Mouse (Mus musculus) heart, postnatal 0 days (tissue): ENCODE results near the gene Acsf3. TPM values are rescaled to one million over a fixed set of nuclear protein-coding genes. Genes with fewer than 3 reads are reported as not detected.

Source experiments
- ATAC-seq: fragments of 200-750 bp; cut with Nextera tagmentation; 2 replicates; pipeline ENCODE4 v1.8.0; 2017; ENCODE audit warnings: low read depth, moderate number of reproducible peaks, moderate library complexity; ENCODE audit not compliant: insufficient read depth
- DNase-seq: peaks from one replicate; pipeline ENCODE4 v3.0.0-alpha.2; 2016; ENCODE audit warnings: low spot score
- H3K27ac ChIP-seq: fragments of 300-500 bp; sonication (generic); 2 replicates; pipeline ENCODE4 v1.5.1; 2014; ENCODE audit warnings: low read depth, mild to moderate bottlenecking
- H3K27me3 ChIP-seq: fragments of 300-500 bp; sonication (generic); 2 replicates; pipeline ENCODE4 v1.6.1; 2014; ENCODE audit warnings: low read length, mixed read lengths; ENCODE audit not compliant: control insufficient read depth, insufficient read depth
- H3K36me3 ChIP-seq: fragments of 300-500 bp; sonication (generic); replicated peaks from 2 replicates; pipeline ENCODE4 v1.6.1; 2014; ENCODE audit warnings: low read length, mixed read lengths; ENCODE audit not compliant: control insufficient read depth, insufficient read depth
- H3K4me1 ChIP-seq: fragments of 300-500 bp; sonication (generic); 2 replicates; pipeline ENCODE4 v1.6.1; 2014; ENCODE audit warnings: antibody characterized with exemption; ENCODE audit not compliant: control insufficient read depth, insufficient read depth
- H3K4me2 ChIP-seq: fragments of 300-500 bp; sonication (generic); 2 replicates; pipeline ENCODE4 v1.6.1; 2014; ENCODE audit warnings: low read depth, mild to moderate bottlenecking, low read length, moderate library complexity
- H3K4me3 ChIP-seq: fragments of 300-500 bp; sonication (generic); 2 replicates; pipeline ENCODE4 v1.5.1; 2014; ENCODE audit warnings: low read depth, low read length
- H3K9ac ChIP-seq: fragments of 300-500 bp; sonication (generic); replicated peaks from 2 replicates; pipeline ENCODE4 v1.6.1; 2014; ENCODE audit warnings: low read depth, low read length, mixed read lengths
- H3K9me3 ChIP-seq: fragments of 300-500 bp; sonication (generic); replicated peaks from 2 replicates; pipeline ENCODE4 v1.6.1; 2016; ENCODE audit warnings: low read length; ENCODE audit not compliant: control insufficient read depth
- CTCF ChIP-seq: IDR thresholded peaks from 2 replicates; pipeline ENCODE4 v1.5.1; 2016; ENCODE audit warnings: antibody characterized with exemption, control low read depth, low read depth
- EP300 ChIP-seq: IDR thresholded peaks from 2 replicates; pipeline ENCODE4 v1.6.1; 2016; ENCODE audit warnings: antibody characterized with exemption, low read depth
- WGBS: fragments of 180-500 bp; shearing (Covaris S2); extraction: QIAGEN DNeasy Blood & Tissue Kit; methylation state at CpG from one replicate; pipeline ENCODE4 v1.1.7; 2014; 5-methylcytosine and 5-hydroxymethylcytosine counted together
- polyA plus RNA-seq: library from polyadenylated mRNA; unstranded; fragments of >200 nt; fragmentation: Nextera tagmentation; extraction: Ambion mirVana; gene quantifications from 2 replicates; pipeline ENCODE4 v1.2.1, GENCODE M21; 2015
- total RNA-seq: library from RNA; depleted of rRNA; stranded (reverse); fragments of >200 nt; gene quantifications from 2 replicates; pipeline ENCODE4 v1.2.3, GENCODE M21; 2014; ENCODE audit warnings: low replicate concordance

The Acsf3 gene
- total and polyA plus RNA-seq, 2 experiments from 2014 or later: 17.7 to 19.3 TPM

DNA sequence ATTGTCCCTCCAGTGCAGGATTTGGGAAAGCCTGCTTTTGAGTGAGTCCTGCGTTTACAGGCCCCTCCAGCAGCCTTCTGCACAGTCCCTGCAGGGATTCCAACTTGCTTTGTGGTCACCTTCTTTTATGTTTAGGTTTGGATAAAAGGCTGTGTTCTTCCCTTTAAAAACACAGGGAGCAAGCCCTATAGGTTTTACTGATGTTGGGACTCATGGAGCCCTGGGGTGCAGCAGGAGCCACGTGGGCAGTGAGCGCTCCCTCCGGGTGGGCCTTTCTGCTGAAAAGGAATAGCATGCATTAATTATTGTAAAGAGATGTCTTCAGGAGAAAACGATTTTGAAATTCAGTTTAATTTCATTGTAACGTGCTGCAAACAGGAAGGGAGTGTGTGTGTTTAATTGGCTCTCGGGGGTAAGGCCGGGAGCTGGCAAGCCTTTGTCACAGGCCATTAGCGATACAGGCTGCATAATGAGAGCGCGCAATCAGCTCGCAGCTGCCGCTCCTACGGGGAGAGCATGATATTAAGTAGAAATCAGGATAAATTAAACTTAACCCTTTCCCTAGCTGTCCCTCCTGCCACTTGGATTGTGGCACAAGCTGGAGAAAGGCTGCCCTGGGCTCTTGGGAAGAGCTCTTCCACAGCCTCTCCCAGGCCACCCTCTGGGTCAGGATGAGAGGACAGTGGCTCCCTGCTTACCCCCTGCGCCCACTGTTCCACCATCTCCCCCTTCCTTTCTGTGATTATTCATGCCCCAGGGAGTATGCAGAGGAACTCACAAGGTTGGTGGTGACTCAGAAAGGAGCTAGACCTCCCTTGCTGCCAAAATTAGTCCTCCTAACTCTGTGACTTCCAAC is 28.8 kb downstream of the Acsf3 start:
- H3K9me3 ChIP-seq: no peaks in the 10 kb centered on the region
- TF ChIP-seq EP300: no peak
- no peak for TF ChIP-seq CTCF
- peaks cover 13% of the 10 kb centered on the region for H3K36me3 ChIP-seq
- H3K4me1 ChIP-seq: no peaks in the 10 kb centered on the region
- H3K9ac ChIP-seq: no peak overlapping the region
- H3K4me2 ChIP-seq: no peak overlapping the region
- no peak for ATAC-seq
- 56% methylated on average over 15 of the region's 15 CpGs for WGBS
- H3K4me3 ChIP-seq: no peak overlapping the region
- no peaks in the 10 kb centered on the region for H3K27me3 ChIP-seq
- no peak for DNase-seq
- H3K27ac ChIP-seq: no peak overlapping the region

DNA sequence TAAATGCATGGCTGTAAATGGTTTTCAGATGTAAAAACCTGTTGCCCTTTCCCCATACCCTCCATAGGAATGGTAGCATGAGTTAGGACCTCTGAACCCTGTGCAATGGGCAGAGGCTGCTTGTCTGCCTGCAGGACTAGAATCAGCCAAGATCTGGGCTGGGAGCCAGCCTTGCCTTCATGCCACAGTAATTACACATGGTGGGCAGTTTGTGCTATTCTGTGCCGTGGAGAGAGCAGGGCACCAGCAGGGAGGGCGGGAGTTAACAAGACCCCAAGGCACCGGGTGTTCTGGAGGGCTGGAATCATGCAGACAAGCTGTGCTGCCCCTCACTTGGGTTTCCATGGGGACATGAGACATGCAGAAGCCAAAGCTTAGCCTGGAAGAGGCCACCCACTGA is 30.1 kb downstream of the Acsf3 start:
- H3K4me1 ChIP-seq: no peaks in the 10 kb centered on the region
- no peaks in the 10 kb centered on the region for H3K9me3 ChIP-seq
- ATAC-seq: no peak
- H3K4me2 ChIP-seq: no peak overlapping the region
- DNase-seq: no peak
- H3K9ac ChIP-seq: no peak overlapping the region
- WGBS: 52% methylated on average over 3 of the region's 3 CpGs
- H3K4me3 ChIP-seq: no peak overlapping the region
- no peak overlapping the region for H3K27ac ChIP-seq
- no peak for TF ChIP-seq CTCF
- no peak for TF ChIP-seq EP300
- H3K36me3 ChIP-seq: peaks cover 14% of the 10 kb centered on the region
- H3K27me3 ChIP-seq: no peaks in the 10 kb centered on the region

DNA sequence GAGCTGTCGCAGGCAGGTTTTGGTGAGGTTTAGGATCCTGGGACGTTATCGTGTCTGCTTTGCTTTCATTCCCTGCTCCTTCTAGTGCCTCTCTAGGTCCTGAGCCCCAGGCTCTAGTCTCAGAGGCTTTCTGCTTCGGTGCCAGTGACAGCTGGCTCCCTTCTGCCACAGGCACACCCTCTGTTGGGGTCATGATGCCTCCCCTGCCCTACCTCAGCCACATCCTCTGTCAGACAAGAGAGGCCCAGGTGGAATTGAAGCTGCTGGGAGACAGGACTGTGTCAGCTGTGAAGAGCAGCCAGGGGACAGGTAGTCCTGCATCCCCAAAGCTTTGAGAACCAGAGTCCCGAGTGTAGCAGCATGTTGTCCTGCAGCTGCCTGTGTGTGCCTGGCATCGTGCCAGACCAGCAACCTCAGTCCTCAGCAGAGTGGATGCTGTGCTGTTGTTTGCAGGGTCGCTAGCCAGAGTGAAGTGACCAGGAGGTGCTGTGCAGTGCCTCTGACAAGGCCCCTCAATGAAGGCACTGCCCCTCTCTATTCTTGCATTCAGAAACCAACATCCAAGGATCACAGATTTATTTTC is 31.8 kb downstream of the Acsf3 start:
- DNase-seq: no peak
- H3K4me3 ChIP-seq: no peak overlapping the region
- TF ChIP-seq CTCF (no peak), EP300 (no peak)
- no peaks in the 10 kb centered on the region for H3K9me3 ChIP-seq
- no peak overlapping the region for H3K27ac ChIP-seq
- H3K9ac ChIP-seq: no peak overlapping the region
- H3K36me3 ChIP-seq: peaks cover 19% of the 10 kb centered on the region
- no peaks in the 10 kb centered on the region for H3K4me1 ChIP-seq
- H3K27me3 ChIP-seq: no peaks in the 10 kb centered on the region
- whole genome bisulfite sequencing: 54% methylated on average over 7 of the region's 7 CpGs
- H3K4me2 ChIP-seq: no peak overlapping the region
- no peak for ATAC-seq

DNA sequence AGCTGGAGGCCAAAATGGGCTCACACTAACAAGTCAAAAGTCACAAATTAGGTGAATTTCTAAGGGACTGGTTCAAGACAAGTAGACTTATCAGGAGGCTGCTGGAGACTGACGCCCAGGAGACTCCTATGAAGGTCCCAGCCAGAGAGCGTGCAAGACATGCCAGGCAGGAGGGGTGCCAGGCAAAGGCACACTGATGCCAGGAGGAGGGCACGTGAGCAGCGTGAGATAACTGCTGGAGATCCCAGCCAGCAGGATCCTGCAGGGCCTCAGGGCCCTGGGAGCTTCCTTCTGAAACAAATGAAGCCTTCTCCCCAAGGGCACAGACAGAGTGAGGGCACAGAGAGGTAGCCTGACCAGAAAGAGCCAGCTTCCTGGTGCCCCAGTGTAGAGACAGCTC is 32.6 kb downstream of the Acsf3 start:
- Histone ChIP-seq H3K9ac (no peak overlapping the region), H3K4me2 (no peak overlapping the region), H3K4me3 (no peak overlapping the region), H3K27me3 (no peaks in the 10 kb centered on the region), H3K27ac (no peak overlapping the region), H3K4me1 (no peaks in the 10 kb centered on the region), H3K9me3 (no peaks in the 10 kb centered on the region), H3K36me3 (peaks cover 10% of the 10 kb centered on the region)
- TF ChIP-seq EP300: no peak
- no peak for TF ChIP-seq CTCF
- DNase-seq (no peak), ATAC-seq (no peak)
- 82% methylated on average over 4 of the region's 4 CpGs for WGBS

DNA sequence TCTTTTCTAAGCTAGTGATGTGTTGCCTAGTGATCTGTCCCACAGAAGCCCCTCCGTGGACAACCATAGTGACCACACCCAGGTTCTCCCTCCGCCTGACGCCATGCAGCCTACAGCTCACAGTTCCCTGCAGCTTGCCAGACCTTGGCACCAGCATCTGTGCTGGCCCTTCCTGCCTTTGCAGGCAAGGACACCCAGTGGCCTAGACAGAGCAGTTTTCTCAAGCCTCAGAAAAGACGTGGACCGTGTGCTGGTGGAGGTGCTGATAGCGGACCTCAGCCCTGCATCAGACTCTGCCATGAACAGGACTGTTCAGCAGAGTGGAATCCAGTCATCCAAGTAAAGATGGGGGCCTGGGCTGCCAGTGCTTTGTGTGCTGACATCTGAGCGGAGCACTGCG is 35.1 kb downstream of the Acsf3 start:
- Histone ChIP-seq H3K4me3 (no peak overlapping the region), H3K27ac (no peak overlapping the region), H3K4me1 (no peaks in the 10 kb centered on the region), H3K9ac (no peak overlapping the region), H3K4me2 (no peak overlapping the region), H3K27me3 (no peaks in the 10 kb centered on the region), H3K36me3 (peaks cover 22% of the 10 kb centered on the region), H3K9me3 (no peaks in the 10 kb centered on the region)
- DNase-seq: no peak
- TF ChIP-seq CTCF: no peak
- TF ChIP-seq EP300: no peak
- no peak for ATAC-seq
- WGBS: 71% methylated on average over 8 of the region's 8 CpGs
